Mouse (Mus musculus) G1E (cell line): ENCODE data around the gene Zcchc4. TPM values are rescaled to one million over a fixed set of nuclear protein-coding genes. Genes with fewer than 3 reads are reported as not detected.

Experiments used
- ATAC-seq: 2 replicates; pipeline ENCODE4 v1.8.0; 2016; ENCODE audit warnings: mild to moderate bottlenecking; ENCODE audit not compliant: insufficient number of reproducible peaks, poor library complexity, low FRiP score, severe bottlenecking; ENCODE audit errors: extremely low read depth
- DNase-seq: peaks from one replicate; pipeline ENCODE4 v3.0.0; 2012; ENCODE audit warnings: low spot score
- H3K27me3 ChIP-seq: 2 replicates; pipeline ENCODE4 v1.6.1; 2012; ENCODE audit warnings: mild to moderate bottlenecking, low read length, inconsistent platforms; ENCODE audit not compliant: insufficient read depth
- H3K36me3 ChIP-seq: replicated peaks from 2 replicates; pipeline ENCODE3; 2012; ENCODE audit warnings: mild to moderate bottlenecking, inconsistent platforms
- H3K4me1 ChIP-seq: 2 replicates; pipeline ENCODE4 v1.6.1; 2012; ENCODE audit warnings: low read depth, low read length, inconsistent platforms, mixed read lengths; ENCODE audit not compliant: insufficient read depth
- H3K4me3 ChIP-seq: 2 replicates; pipeline ENCODE4 v1.5.1; 2012; ENCODE audit warnings: low read depth, mild to moderate bottlenecking, inconsistent platforms, low read length, moderate library complexity, mixed read lengths
- H3K9me3 ChIP-seq: replicated peaks from 2 replicates; pipeline ENCODE4 v1.6.1; 2012; ENCODE audit warnings: inconsistent platforms
- CTCF ChIP-seq: IDR thresholded peaks from 2 replicates; pipeline ENCODE4 v1.5.1; 2012; ENCODE audit warnings: low read depth, low read length, inconsistent platforms, mixed read lengths
- GATA1 ChIP-seq: IDR thresholded peaks from 2 replicates; pipeline ENCODE4 v1.6.1; 2012; ENCODE audit warnings: borderline replicate concordance, low read length, inconsistent platforms, mixed read lengths
- GATA2 ChIP-seq: IDR thresholded peaks from 2 replicates; pipeline ENCODE4 v1.6.1; 2012; ENCODE audit warnings: low read depth, low read length, inconsistent platforms, borderline replicate concordance
- POLR2AphosphoS5 ChIP-seq: IDR thresholded peaks from 2 replicates; pipeline ENCODE4 v1.6.1; 2012; ENCODE audit warnings: low read depth, low read length, inconsistent platforms; ENCODE audit not compliant: insufficient replicate concordance
- TAL1 ChIP-seq: conservative IDR thresholded peaks from 2 replicates; pipeline ENCODE4 v1.6.1; 2012; ENCODE audit warnings: low read depth, low read length, inconsistent platforms, mixed read lengths
- polyA plus RNA-seq: library from polyadenylated mRNA; stranded (reverse); fragments of >175 nt; gene quantifications from 2 replicates; pipeline ENCODE4 v1.2.3, GENCODE M21; 2012
- total RNA-seq, 2 experiments: library from RNA; stranded (forward) in 1 of 2; stranded (reverse) in 1 of 2; fragments of 200-1000 nt in 1 of 2; fragments of >200 nt in 1 of 2; fragmentation: Nextera tagmentation in 1 of 2; gene quantifications; 2 replicates each; pipeline ENCODE4 v1.2.3; 2014 to 2017

Zcchc4 gene
- total RNA-seq (2014; fragmentation: Nextera tagmentation): 76.8 and 87.4 TPM in 2 replicates
- 48.1 and 51.1 TPM in 2 replicates for total RNA-seq (2017)
- 12.4 and 13.1 TPM in 2 replicates for polyA plus RNA-seq

GRCm38 (mm10) chr5:52775237-52775636, at the start of gene Zcchc4:
Zcchc4 (plus strand) TSS chr5:52775409.
- TF ChIP-seq POLR2AphosphoS5 (no peak), GATA2 (no peak), GATA1 (no peak), CTCF (no peak), TAL1 (no peak)
- no peak within 1 kb of the TSS for H3K4me3 ChIP-seq
- no peaks in the 10 kb centered on the region for H3K27me3 ChIP-seq
- no peaks in the 10 kb centered on the region for H3K9me3 ChIP-seq
- no peak for ATAC-seq
- DNase-seq: no peak
- H3K36me3 ChIP-seq: peaks cover 5% of the 10 kb centered on the region
- peaks cover 15% of the 10 kb centered on the region for H3K4me1 ChIP-seq

- Histone ChIP-seq H3K27me3 (peaks cover 5% of the 10 kb centered on the region), H3K36me3 (no peaks in the 10 kb centered on the region), H3K9me3 (no peaks in the 10 kb centered on the region), H3K4me1 (no peaks in the 10 kb centered on the region), H3K4me3 (no peak overlapping the region)
- DNase-seq (no peak), ATAC-seq (no peak)
- TF ChIP-seq POLR2AphosphoS5 (no peak), GATA1 (no peak), CTCF (no peak), TAL1 (no peak), GATA2 (no peak)
These were observed 47.5 kb upstream of the Zcchc4 start for GRCm38 (mm10) chr5:52727747-52728146.

- Histone ChIP-seq H3K4me1 (no peaks in the 10 kb centered on the region), H3K27me3 (peaks cover 6% of the 10 kb centered on the region), H3K36me3 (no peaks in the 10 kb centered on the region), H3K4me3 (no peak overlapping the region), H3K9me3 (no peaks in the 10 kb centered on the region)
- no peak for ATAC-seq
- TF ChIP-seq TAL1 (no peak), CTCF (no peak), GATA1 (no peak), POLR2AphosphoS5 (no peak), GATA2 (no peak)
- DNase-seq: no peak
These were observed 42.4 kb upstream of the Zcchc4 start for GRCm38 (mm10) chr5:52732811-52733210.

GRCm38 (mm10) chr5:52736046-52736445, 39.2 kb upstream of the Zcchc4 start:
- ATAC-seq: no peak
- Histone ChIP-seq H3K27me3 (peaks cover 6% of the 10 kb centered on the region), H3K4me3 (no peak overlapping the region), H3K4me1 (no peaks in the 10 kb centered on the region), H3K36me3 (no peaks in the 10 kb centered on the region), H3K9me3 (no peaks in the 10 kb centered on the region)
- DNase-seq: no peak
- TF ChIP-seq CTCF: no peak
- no peak for TF ChIP-seq GATA2
- no peak for TF ChIP-seq POLR2AphosphoS5
- TF ChIP-seq TAL1: no peak
- TF ChIP-seq GATA1: no peak

- Histone ChIP-seq H3K27me3 (no peaks in the 10 kb centered on the region), H3K4me3 (peak within 1 kb of the TSS; percentile 99), H3K9me3 (no peaks in the 10 kb centered on the region), H3K36me3 (peaks cover 3% of the 10 kb centered on the region), H3K4me1 (peaks cover 14% of the 10 kb centered on the region)
- ATAC-seq: peak; percentile 54
- peak; percentile 93 for DNase-seq
- no peak for TF ChIP-seq GATA2
- TF ChIP-seq CTCF: no peak
- TF ChIP-seq POLR2AphosphoS5: no peak
- no peak for TF ChIP-seq TAL1
- no peak for TF ChIP-seq GATA1
These were observed 33.7 kb upstream of the Zcchc4 start, which contains the start of gene Pi4k2b for GRCm38 (mm10) chr5:52741391-52742111. Pi4k2b (plus strand) TSS chr5:52741574.

GRCm38 (mm10) chr5:52742112-52742813, 32.9 kb upstream of the Zcchc4 start:
- DNase-seq: peak; percentile 19

More at GRCm38 (mm10) chr5:52742112-52742813, 32.9 kb upstream of the Zcchc4 start:
- peak; percentile 74 for ATAC-seq
- TF ChIP-seq GATA2 (no peak), GATA1 (no peak), CTCF (no peak), POLR2AphosphoS5 (no peak), TAL1 (no peak)
- Histone ChIP-seq H3K36me3 (peaks cover 5% of the 10 kb centered on the region), H3K4me3 (peak overlapping the region; percentile 99), H3K4me1 (peaks cover 14% of the 10 kb centered on the region), H3K9me3 (no peaks in the 10 kb centered on the region), H3K27me3 (no peaks in the 10 kb centered on the region)
